In the genomic region with DNA sequence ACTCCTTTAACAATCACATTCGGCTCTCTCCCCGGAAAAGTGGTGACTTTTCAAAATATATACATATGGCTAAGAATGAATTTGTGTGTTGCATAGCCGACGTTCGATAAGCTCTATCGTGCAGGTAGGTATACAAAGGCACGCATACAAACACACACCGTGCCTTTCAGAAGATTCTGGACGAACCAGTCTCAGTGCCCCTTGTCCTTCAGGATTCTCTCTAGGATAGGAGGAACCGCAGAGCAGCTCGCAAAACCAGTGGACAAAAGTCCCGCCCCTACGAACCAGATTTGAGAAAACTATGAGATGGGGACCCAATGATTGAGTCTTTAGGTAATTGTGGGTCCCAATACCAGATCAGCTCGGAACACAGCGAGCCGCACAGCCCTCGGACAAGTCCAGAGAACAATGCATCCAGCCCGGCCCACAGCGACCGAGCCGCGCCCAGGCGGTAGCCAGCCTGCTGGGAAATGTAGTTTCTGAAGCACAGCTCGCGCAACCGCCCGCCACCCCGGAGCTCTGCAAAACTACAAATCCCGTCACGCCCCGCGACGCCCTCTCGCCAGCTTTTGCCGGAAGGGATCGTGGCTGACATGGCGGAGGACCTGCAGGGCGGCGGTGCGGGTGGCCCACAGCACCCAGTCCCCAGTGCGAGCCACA, we compare ENCODE assay signal across 8 mouse cellular contexts. TPM values are rescaled to one million over a fixed set of nuclear protein-coding genes. Genes with fewer than 3 reads are reported as not detected.
A peak's percentile ranks its signal among the peaks of the same experiment; 100 is the strongest.
DNase-seq lines count a peak whose midpoint lies in the region; ATAC-seq lines count a peak whose summit lies in the region.

A gene (plus strand): TSS at position 565 of the 660 bp plus-strand sequence.

- H3K27ac ChIP-seq in lung, embryonic 16.5 days (ENCODE audit: low read length), result peak within 1 kb of the TSS; percentile 84

- peak within 1 kb of the TSS; percentile 82 for H3K4me3 ChIP-seq in lung, embryonic 16.5 days (ENCODE audit: low read length)

- H3K4me2 ChIP-seq in lung, embryonic 16.5 days (ENCODE audit: low read depth, low read length), result peak within 1 kb of the TSS; percentile 77

- ATAC-seq in hematopoietic stem cell, adult 5-6 weeks (replicated peaks in 1 of 2; ENCODE audit: insufficient read depth in 1 of 2, low FRiP score in 2 of 2, low TSS enrichment in 1 of 2, low read depth in 1 of 2, poor library complexity in 2 of 2, severe bottlenecking in 2 of 2), result peak; percentile 99 to 100
- ATAC-seq in lung, embryonic 16.5 days (ENCODE audit: low read depth), result peak; percentile 100

- H3K27me3 ChIP-seq in lung, embryonic 16.5 days (ENCODE audit: control insufficient read depth, insufficient read depth, low read depth, low read length), result no peaks in the 10 kb centered on the region

- no peaks in the 10 kb centered on the region for H3K9me3 ChIP-seq in lung, embryonic 16.5 days (ENCODE audit: control insufficient read depth, low read length)

- peak within 1 kb of the TSS; percentile 93 for H3K9ac ChIP-seq in lung, embryonic 16.5 days (ENCODE audit: low read length)

- peaks cover 11% of the 10 kb centered on the region for H3K4me1 ChIP-seq in lung, embryonic 16.5 days (replicated peaks; ENCODE audit: control insufficient read depth, insufficient read depth, low read length)

- WGBS in lung, embryonic 16.5 days, result under 1% methylated on average over 41 of the region's 41 CpGs

- H3K36me3 ChIP-seq in lung, embryonic 16.5 days (ENCODE audit: control insufficient read depth, insufficient read depth, low read length), result no peaks in the 10 kb centered on the region

- peak; percentile 78 for DNase-seq in MEL-GATA-1-ER (ENCODE audit: extremely low read depth, low read depth)
- DNase-seq in cerebellum, adult 8-10 months, result peak; percentile 94
- peak; percentile 96 for DNase-seq in forelimb bud, embryonic 11.5 days (ENCODE audit: low read depth, low spot score)
- DNase-seq in layer of hippocampus, adult 9-10 months (ENCODE audit: low spot score), result peak; percentile 94
- DNase-seq in ovary, postnatal 10 days (ENCODE audit: low spot score), result peak; percentile 88
- peak; percentile 87 to 92 for DNase-seq in thymus, postnatal 10 days (ENCODE audit: low spot score in 2 of 2)

RNA-seq across cellular contexts. Expression of the gene that starts here (rescaled TPM):
- total RNA-seq in hematopoietic stem cell, adult 5-6 weeks (2017), result 47.7 and 53.6 TPM in 2 replicates
- 37.4 and 41.1 TPM in 2 replicates for polyA plus RNA-seq in lung, embryonic 16.5 days (2015; fragmentation: Nextera tagmentation; extraction: Ambion mirVana)

Comparison
In these comparisons a context has a peak if more than half of its experiments do, and no peak if none do; other contexts are left out.
1. Peak in every context shown above with its lines: DNase-seq, ATAC-seq, H3K4me3 ChIP-seq and H3K27ac ChIP-seq.